ENCODE assay signal across 8 mouse cellular contexts in the genomic region with DNA sequence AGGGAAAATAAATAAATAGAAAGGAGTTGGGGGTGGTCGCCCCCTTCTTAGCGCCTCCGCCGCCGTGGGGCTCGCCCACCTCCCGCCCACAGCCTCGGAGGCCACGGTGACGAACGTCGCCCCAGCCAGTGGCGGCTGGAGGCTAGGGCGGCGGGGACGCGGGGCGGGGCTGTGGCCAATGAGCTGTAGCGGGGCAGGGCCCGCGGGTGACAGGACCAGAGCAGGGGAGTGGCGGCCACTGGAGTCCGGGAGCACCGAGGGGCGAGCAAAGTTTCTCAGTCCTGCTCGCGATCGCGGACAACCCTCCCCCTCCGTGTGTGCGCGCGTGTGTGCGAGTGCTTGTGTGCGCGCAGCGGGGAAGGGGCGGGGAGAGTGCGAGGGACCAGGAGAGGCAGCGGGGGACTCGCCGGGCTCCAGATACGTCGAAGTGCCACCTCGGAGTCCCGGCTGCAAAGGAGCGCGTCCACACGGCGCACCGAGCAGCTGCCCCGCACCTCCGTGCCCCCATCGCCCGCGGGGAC. TPM values are rescaled to one million over a fixed set of nuclear protein-coding genes. Genes with fewer than 3 reads are reported as not detected.
DNase-seq lines count a peak whose midpoint lies in the region; ATAC-seq lines count a peak whose summit lies in the region.

No protein-coding gene starts in this region.

- peak; percentile 88 for ATAC-seq in hindbrain, embryonic 14.5 days (ENCODE audit: low FRiP score)
- peak; percentile 44 for ATAC-seq in megakaryocyte, adult 5-6 weeks (ENCODE audit: poor library complexity, severe bottlenecking)

- DNase-seq in Muller cell, postnatal 12 days (ENCODE audit: inconsistent ontology term): peak; percentile 95
- peak; percentile 72 to 81 for DNase-seq in cerebellum, postnatal 25 days
- DNase-seq in gastrocnemius, adult 18-20 months (ENCODE audit: low spot score): peak; percentile 85
- DNase-seq in hindbrain, embryonic 14.5 days (ENCODE audit: low spot score): peak; percentile 78
- DNase-seq in left cerebral cortex, postnatal 10 days (ENCODE audit: extremely low spot score in 1 of 2, low spot score in 2 of 2): peak; percentile 72 to 94
- DNase-seq in right cerebral cortex, postnatal 14 days: peak; percentile 73
- DNase-seq in urinary bladder, postnatal 4 days (ENCODE audit: low spot score in 2 of 2): peak; percentile 81 to 84

- peak overlapping the region; percentile 93 for H3K27ac ChIP-seq in hindbrain, embryonic 14.5 days

- peak overlapping the region; percentile 79 for H3K9ac ChIP-seq in hindbrain, embryonic 14.5 days

- H3K36me3 ChIP-seq in hindbrain, embryonic 14.5 days (replicated peaks; ENCODE audit: control insufficient read depth, insufficient read depth): peaks cover 15% of the 10 kb centered on the region

- H3K27me3 ChIP-seq in hindbrain, embryonic 14.5 days (ENCODE audit: control insufficient read depth, insufficient read depth, low read length): no peaks in the 10 kb centered on the region

- peaks cover 26% of the 10 kb centered on the region for H3K4me1 ChIP-seq in hindbrain, embryonic 14.5 days (replicated peaks; ENCODE audit: control insufficient read depth, insufficient read depth, low read length)

- peak overlapping the region; percentile 87 for H3K4me2 ChIP-seq in hindbrain, embryonic 14.5 days (replicated peaks)

- peak overlapping the region; percentile 77 for H3K4me3 ChIP-seq in hindbrain, embryonic 14.5 days (replicated peaks; ENCODE audit: low read length)

- WGBS in hindbrain, embryonic 14.5 days: under 1% methylated on average over 41 of the region's 56 CpGs

- intact Hi-C loops in left cerebral cortex, postnatal 10 days (cut with DNase I): loop anchor here (2.0 to 10.0 kb wide), 3 partner anchors 709 to 1237 kb away; no protein-coding TSS in a partner anchor

- H3K9me3 ChIP-seq in hindbrain, embryonic 14.5 days (ENCODE audit: control insufficient read depth, low read length): no peaks in the 10 kb centered on the region

RNA-seq across cellular contexts. Expression of a gene that starts 1.2 kb away (rescaled TPM):
- total RNA-seq in gastrocnemius, adult 18-20 months (2021): 1 to 10 TPM; 1.4 to 1.9 TPM
- polyA plus RNA-seq in hindbrain, embryonic 14.5 days (2014; fragmentation: Nextera tagmentation; extraction: Ambion mirVana): 15.8 and 18.2 TPM in 2 replicates
- 10 to 100 TPM; 32.1 to 40.8 TPM for total RNA-seq in left cerebral cortex, postnatal 10 days (2021)
- 0.11 TPM in 1 of 2 replicates, not detected in the other for total RNA-seq in megakaryocyte, adult 5-6 weeks (2015)
- 0.04 and 0.08 TPM in 2 replicates for total RNA-seq in megakaryocyte, adult 5-6 weeks (2017)

Comparison
In these comparisons a context has a peak if more than half of its experiments do, and no peak if none do; other contexts are left out.
1. Peak in every context shown above with its lines: DNase-seq, ATAC-seq, H3K4me3 ChIP-seq and H3K27ac ChIP-seq.
2. RNA of a gene that starts 1.2 kb away (total RNA-seq): 32.1 to 40.8 TPM in left cerebral cortex, postnatal 10 days; 1.4 to 1.9 TPM in gastrocnemius, adult 18-20 months and 0.04 to 0.11 TPM in megakaryocyte, adult 5-6 weeks; every median in the first group is over 10 times any median in the second.